Mouse (Mus musculus): ENCODE measurements around the gene Zc3h7b.

Zc3h7b gene

GRCm38 (mm10) chr15:81814716-81815370 lies 70.0 kb downstream of the Zc3h7b start:
- DNase-seq (ENCODE audit: low spot score in 2 of 2) = no peak

- DNase-seq (ENCODE audit: low spot score in 2 of 2) = no peak
These were observed 73.5 kb downstream of the Zc3h7b start for GRCm38 (mm10) chr15:81818404-81818803.

GRCm38 (mm10) chr15:81822631-81823030 lies 77.8 kb downstream of the Zc3h7b start:
- no peak for DNase-seq (ENCODE audit: low spot score in 2 of 2)

GRCm38 (mm10) chr15:81824832-81825231 lies 80.0 kb downstream of the Zc3h7b start:
- DNase-seq (ENCODE audit: low spot score in 2 of 2) = no peak

- DNase-seq (ENCODE audit: low spot score in 2 of 2) = no peak
These were observed 83.8 kb downstream of the Zc3h7b start for GRCm38 (mm10) chr15:81828426-81829207.

GRCm38 (mm10) chr15:81829208-81829580 lies 84.3 kb downstream of the Zc3h7b start:
- DNase-seq (ENCODE audit: low spot score in 2 of 2) = no peak

- no peak for DNase-seq (ENCODE audit: low spot score in 2 of 2)
These were observed 85.7 kb downstream of the Zc3h7b start for GRCm38 (mm10) chr15:81830530-81830929.

- peak; percentile 84 to 92 for DNase-seq (ENCODE audit: low spot score in 2 of 2)
These were observed 86.4 kb downstream of the Zc3h7b start for GRCm38 (mm10) chr15:81831136-81831825.

- no peak for DNase-seq (ENCODE audit: low spot score in 2 of 2)
These were observed 87.4 kb downstream of the Zc3h7b start for GRCm38 (mm10) chr15:81832219-81832618.

- no peak for DNase-seq (ENCODE audit: low spot score in 2 of 2)
These were observed 88.6 kb downstream of the Zc3h7b start for GRCm38 (mm10) chr15:81833481-81833880.

- no peak for DNase-seq (ENCODE audit: low spot score in 2 of 2)
These were observed 89.4 kb downstream of the Zc3h7b start for GRCm38 (mm10) chr15:81834171-81834841.

GRCm38 (mm10) chr15:81835007-81835880 lies 90.4 kb downstream of the Zc3h7b start:
- DNase-seq (ENCODE audit: low spot score in 2 of 2) = no peak

GRCm38 (mm10) chr15:81836124-81836821 lies 91.4 kb downstream of the Zc3h7b start:
- no peak for DNase-seq (ENCODE audit: low spot score in 2 of 2)

- DNase-seq (ENCODE audit: low spot score in 2 of 2) = no peak
These were observed 92.4 kb downstream of the Zc3h7b start for GRCm38 (mm10) chr15:81836966-81837920.

GRCm38 (mm10) chr15:81838554-81839235 lies 93.8 kb downstream of the Zc3h7b start:
- no peak for DNase-seq (ENCODE audit: low spot score in 2 of 2)

GRCm38 (mm10) chr15:81839634-81840033 lies 94.8 kb downstream of the Zc3h7b start:
- no peak for DNase-seq (ENCODE audit: low spot score in 2 of 2)

GRCm38 (mm10) chr15:81840306-81840705 lies 95.4 kb downstream of the Zc3h7b start:
- DNase-seq (ENCODE audit: low spot score in 2 of 2) = no peak

GRCm38 (mm10) chr15:81842275-81842674 lies 97.4 kb downstream of the Zc3h7b start:
- DNase-seq (ENCODE audit: low spot score in 2 of 2) = no peak

All from thymus, postnatal 10 days (tissue).